Mouse (Mus musculus) embryo, embryonic 10.5 days (tissue): ENCODE data around the gene Zfp418.
A peak's percentile ranks its signal among the peaks of the same experiment; 100 is the strongest.
"Not testable (repeated sequence)": the region's sequence is repeated elsewhere in the genome, so short reads cannot be mapped to it uniquely, and the experiment has no call there.

ENCODE experiments used
- DNase-seq: peaks from one replicate; pipeline ENCODE4 v3.0.0-alpha.2; 2015; ENCODE audit warnings: low spot score

Gene Zfp418

DNA sequence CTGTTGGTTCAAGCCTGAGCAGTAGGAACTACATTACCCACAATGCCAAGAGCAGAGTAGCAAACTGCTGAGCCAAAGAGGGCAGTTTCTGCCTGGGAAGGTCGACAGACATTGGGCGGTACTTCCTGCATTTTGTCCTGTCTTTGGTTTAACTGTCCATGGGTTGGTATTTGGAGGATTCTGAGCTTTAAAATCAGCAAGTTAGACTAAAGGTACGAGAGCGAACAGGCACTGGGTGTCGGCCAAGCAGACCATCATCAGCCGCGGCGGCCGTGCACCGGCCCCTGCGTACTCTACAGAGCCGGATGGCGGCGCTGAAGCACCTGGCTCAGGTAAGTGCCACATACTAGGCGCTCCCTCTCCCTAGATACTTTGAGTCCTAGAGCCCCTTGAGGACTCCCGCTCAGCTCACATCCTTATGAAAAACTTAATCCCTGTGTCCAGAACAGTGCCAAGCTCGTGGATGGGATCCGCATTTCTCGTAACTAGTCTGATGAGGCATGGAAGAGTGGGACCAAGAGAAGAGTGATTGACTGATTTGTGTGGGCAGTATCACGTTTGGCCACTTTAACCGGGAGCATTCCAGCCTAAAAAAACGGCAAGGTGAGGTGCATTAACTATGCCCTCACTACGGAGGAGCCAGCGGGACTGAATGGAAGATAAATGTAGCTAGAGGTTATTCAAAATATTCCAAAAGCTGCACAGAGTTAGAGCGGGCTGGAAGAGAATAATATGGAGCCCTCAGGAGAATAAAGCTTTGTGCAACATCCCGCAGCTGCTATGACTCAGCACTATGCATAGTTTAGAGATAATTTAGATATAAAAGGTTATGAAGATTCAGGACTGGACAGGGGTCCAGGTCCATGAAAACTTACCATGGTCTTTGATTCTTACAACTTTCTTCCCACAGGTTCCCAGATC lies at the start of gene Zfp418:
Gene Zfp418, plus strand, starts transcription at position 104 of the 921 bp plus-strand sequence.
- peak; percentile 78 for DNase-seq

DNA sequence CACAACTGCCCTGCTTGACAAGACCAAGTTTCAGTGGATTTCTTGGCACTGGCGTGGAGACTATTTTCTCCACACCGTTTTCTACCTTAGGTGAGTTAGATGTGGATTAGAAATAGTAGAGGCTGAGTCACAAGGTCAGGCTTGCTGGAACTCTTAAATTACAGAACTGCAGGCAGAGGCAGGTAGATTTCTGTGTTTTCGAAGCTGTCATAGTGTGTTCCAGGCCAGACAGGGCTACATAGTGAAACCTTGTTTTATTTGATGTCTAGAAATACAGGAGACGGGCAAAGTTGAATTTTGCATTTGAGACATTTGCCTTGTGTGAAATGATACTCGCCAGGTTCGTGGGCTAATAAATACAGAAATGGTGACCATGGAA lies 49.5 kb upstream of the Zfp418 start:
- DNase-seq, result no peak

DNA sequence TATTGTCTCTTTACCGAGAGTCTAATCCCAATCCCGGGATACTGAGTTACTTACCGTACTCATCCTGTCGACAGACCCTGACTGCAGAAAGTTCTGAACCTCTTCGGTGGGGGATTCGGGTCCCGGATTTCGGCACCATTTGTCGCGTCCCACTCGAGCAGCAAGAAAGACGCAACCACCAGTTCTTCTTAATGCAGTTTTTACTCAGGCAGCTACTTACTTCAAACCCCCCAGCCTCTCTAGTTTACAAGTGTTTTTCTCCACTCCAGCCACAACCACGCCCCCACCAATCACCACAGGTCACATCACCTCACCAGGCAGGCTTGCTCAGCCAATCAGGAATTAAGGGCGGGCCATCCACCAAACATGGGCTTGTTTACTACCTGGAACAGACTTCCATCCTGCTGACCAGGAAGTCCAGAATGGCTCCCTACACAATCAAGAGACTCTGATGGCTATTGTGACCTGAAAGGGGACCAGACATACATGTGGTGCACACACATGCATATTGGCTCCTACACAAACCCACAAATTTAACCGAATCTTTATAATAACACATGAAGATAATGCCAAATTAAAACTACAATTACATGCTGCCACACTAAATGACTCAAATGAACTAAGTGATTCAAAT lies 40.5 kb upstream of the Zfp418 start:
- not testable (repeated sequence) for DNase-seq

DNA sequence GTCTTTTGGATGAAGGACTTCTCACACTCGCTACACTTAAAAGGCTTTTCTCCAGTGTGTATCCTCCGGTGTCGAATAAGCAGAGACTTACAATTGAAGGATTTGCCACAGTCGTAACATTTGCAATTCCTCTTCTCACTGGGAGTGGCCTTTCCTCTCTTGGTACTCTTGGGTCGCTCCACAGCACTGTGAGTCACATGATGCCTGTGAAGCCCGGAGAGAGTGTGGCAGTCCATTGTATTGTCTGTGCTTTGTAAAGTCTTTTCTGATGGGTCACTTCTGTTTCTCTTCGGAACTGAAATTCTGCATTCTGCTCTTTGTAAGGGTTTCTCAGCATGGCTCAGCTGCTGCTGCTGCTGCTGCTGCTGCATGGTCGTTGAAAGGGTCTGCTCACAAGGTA lies 38.4 kb upstream of the Zfp418 start:
- no peak for DNase-seq

DNA sequence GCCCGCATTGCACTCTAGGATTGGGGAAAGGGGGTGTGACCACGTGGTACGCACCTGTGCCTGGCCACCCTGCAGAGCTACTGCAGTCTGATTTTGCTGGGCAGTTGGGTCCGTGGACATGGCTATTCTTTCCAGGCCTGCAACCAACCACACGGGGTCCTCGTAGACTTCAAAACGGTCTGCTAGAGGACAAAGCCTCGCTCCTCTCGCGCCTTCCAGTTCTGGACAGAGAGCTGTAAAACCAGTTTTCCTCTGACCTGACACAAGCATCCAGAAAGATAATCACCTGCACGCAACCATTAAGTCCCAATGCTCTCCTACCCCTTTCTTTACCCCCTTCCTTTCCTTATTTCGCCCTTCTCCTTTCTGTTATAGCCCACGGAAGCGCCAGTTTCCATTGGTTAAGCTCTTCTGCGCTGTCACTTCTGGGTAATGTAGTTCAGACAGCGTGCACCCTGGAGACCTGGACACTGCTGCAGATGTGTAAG lies 34.7 kb upstream of the Zfp418 start, which contains the start of gene Zfp773:
Gene Zfp773, minus strand, starts transcription at position 377 of the 488 bp plus-strand sequence.
- DNase-seq, result peak; percentile 84

DNA sequence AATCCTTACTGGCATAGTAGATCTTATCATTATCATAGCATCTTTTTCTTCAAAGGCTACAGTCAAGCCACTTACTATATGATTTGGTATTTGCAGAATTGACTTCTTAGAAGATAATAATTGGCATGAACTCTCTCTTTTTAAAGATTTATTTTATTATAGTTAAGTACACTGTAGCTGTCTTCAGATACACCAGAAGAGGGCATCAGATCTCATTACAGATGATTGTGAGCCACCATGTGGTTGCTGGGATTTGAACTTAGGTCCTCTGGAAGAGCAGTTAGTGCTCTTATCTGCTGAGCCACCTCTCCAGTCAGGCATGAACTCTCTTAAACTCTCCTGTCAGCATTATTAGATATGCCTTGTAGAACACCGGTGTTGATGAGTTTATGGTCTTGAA lies 26.9 kb upstream of the Zfp418 start:
- DNase-seq, result no peak

DNA sequence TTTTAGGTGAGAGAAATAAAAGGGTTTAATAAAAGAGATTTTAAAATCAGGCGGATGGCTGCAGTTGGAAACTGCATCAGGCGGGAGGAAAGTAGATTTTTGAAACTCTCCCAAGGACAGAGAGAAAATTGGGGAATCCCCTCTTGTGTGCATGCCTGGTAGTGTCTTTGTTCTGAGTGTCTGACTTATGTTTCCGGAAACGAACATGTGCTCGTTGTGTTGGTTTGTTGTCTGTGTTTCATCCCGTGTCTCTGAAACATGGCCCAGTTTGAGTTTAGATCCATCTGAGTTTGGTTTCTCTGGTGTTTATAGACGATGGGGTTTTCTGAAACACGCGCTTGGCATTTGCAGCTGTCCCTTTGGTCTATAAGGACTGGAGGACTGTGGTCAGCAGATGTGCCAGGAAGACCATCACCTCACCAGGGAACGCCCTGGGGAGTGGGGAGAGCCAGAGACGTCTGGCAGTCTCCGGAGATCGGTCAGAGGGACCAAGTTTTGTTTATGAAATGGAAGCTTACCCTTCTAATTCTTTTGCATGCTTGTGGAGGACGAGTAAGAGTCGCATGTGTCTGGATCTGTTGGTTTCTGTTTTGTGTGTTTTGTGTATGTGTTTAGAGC lies 25.0 kb upstream of the Zfp418 start:
- no peak for DNase-seq

DNA sequence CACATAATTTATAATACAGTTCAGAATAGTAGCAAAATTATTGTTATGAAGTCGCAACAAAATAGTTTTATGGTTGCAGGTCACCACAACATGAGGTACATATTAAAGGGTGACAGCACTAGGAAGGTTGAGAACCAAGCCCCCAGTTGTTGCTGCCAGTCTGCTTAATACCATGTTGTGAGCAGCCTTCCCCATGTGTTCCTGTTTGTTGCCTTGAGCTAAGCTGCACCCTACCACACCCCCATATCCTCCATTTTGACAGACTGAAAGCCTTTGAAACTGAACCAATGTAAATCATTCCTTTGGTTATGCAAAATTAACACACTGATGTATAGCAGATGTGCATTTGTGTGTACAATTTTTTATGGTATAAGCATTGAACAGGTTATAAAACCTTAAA lies 14.8 kb downstream of the Zfp418 start:
- DNase-seq, result no peak

DNA sequence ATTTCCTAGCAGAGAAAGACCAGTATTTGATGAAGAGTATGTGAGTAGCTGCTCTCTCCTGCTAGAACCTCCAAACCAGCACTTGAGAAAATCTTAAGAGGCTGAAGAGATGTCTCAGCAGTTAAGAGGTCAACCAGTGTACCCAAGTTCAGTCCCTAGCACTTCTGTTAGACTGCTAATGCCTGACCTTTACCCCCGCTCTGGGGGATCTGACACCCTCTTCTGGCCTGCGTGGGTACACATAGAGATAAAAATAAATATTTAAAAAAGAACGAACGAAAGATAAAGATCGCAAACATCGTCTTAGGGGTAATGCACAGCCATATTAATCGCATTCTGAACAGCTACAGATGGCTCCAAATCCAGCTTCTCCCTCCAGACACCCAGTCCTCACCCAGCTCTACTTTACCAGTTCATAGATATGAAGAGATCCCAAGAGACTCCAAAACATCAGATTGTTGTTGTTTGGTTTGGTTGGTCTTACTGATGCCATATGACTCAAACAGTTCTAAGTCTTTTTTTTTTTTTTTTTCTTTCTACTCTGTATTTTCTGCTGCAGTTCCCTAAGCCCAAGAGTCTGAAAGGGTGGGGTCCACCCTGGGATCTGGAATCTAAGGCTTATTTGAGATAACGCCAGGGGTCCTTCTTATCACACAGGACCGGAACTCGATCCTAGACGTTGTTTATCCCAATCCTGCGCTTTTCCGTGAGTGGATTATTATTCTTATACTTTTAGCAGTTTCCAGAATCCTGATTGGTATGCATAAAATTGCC lies 16.5 kb downstream of the Zfp418 start:
- DNase-seq, result peak; percentile 2

DNA sequence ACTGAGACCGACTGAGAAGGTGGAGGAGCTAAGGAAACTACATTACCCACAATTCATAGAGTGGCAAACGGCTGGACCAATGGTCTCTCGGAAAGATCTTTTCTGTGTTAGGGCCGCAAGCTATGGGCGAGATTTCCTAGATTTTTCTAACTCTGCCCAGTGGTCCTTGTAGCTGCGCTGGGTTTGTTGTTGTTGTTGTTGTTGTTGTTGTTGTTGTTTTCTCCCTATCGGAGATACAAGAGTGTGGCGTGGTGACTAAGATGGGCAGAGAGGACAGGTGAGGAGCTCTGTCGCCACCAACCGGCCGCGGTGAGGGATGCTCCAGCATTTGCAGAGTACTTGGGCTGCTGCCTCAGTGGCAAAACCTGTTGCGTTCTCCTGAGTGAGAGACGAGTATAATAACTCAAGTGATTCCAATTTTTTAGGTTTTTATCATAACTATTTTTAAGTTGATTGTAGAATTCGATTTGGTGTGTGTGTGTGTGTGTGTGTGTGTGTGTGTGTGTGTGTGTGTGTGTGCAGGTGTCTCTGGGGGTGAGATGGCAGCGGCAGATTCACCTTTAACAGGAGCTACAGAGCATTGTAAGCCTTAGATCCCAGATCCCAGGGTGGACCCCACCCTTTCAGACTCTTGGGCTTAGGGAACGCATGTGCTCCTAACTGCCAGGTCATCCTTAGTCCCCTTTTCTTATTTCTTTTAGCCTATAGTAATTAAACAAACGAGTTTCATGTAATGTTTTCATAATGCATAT lies 17.2 kb downstream of the Zfp418 start:
- peak; percentile 77 for DNase-seq

DNA sequence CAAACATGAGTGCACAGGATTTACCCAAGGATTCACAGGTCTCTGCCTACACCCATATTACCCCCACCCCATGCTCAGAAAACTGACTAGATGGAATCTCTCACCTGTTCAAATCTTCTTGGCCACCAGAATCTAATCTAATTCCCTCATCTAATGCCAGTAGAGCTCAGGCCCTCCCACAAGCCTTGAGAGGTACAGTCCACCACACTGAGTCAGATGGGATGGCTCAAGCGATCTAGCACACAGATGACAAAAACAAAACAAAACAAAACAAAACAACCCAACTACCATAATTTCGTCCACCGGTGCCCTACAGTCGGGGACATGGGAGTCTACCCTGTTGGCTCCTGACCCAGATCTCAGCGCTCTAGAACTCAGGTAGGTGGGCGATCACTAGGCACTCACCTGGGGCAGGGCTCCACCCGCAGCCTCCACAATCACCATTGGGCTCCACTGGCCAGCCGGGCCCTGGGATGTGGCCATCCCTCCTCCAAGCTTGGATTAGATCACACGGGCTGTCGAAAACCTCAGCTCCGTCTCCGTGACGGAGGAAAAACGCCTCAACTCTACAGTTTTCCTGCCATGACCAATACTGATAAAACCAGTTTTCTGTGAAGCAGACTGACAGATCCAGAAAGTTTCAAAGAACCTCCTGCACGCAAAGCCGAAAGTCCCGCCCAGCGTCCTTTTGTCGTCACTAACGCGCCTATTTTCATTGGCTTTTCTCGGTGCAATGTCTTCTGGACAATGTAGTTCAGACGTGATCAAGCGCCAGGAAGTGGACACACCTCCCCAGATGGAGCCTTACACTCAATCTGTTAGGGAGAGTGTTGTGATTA lies 38.4 kb downstream of the Zfp418 start, which contains the start of gene Zfp772:
Gene Zfp772, minus strand, starts transcription at position 686 of the 839 bp plus-strand sequence.
- peak; percentile 22 for DNase-seq
